Mouse (Mus musculus) myocyte (in vitro differentiated cells): ENCODE results near the gene 5330417H12Rik. TPM values are rescaled to one million over a fixed set of nuclear protein-coding genes. Genes with fewer than 3 reads are reported as not detected.

ENCODE experiments used
- H3K27me3 ChIP-seq: one replicate; pipeline ENCODE4 v1.6.1; 2011; ENCODE audit not compliant: control insufficient read depth, insufficient read depth, insufficient read length
- H3K36me3 ChIP-seq: one replicate; pipeline ENCODE4 v1.6.1; 2011; ENCODE audit not compliant: control insufficient read depth, insufficient read depth
- H3K4me2 ChIP-seq: one replicate; pipeline ENCODE4 v1.6.1; 2011; ENCODE audit warnings: low read depth, control low read depth
- H3K4me3 ChIP-seq: one replicate; pipeline ENCODE4 v1.5.1; 2011; ENCODE audit warnings: mild to moderate bottlenecking, control low read depth, moderate library complexity
- H3K79me2 ChIP-seq: one replicate; pipeline ENCODE4 v1.6.1; 2011; ENCODE audit not compliant: control insufficient read depth, insufficient read depth
- H3ac ChIP-seq: one replicate; pipeline ENCODE4 v1.6.1; 2011; ENCODE audit not compliant: control insufficient read depth, insufficient read length
- CEBPB ChIP-seq: IDR thresholded peaks from 2 replicates; pipeline ENCODE4 v1.6.1; 2011; ENCODE audit warnings: mild to moderate bottlenecking, moderate library complexity; ENCODE audit not compliant: poor library complexity, insufficient read depth, severe bottlenecking
- E2F4 ChIP-seq: IDR thresholded peaks from one replicate; pipeline ENCODE4 v1.6.1; 2011; ENCODE audit warnings: mild to moderate bottlenecking, control low read depth, moderate library complexity; ENCODE audit not compliant: insufficient read depth
- MAX ChIP-seq: IDR thresholded peaks from one replicate; pipeline ENCODE4 v1.6.1; 2011; ENCODE audit warnings: low read depth, mild to moderate bottlenecking, control low read depth
- MYOD1 ChIP-seq, 3 experiments: IDR thresholded peaks; one replicate each; pipeline ENCODE4 v1.6.1; 2011; ENCODE audit warnings: control low read depth in 2 of 3, low read depth in 2 of 3, mild to moderate bottlenecking in 2 of 3, moderate library complexity in 1 of 3; ENCODE audit not compliant: insufficient read length in 2 of 3, control insufficient read depth in 1 of 3
- MYOG ChIP-seq, 3 experiments: IDR thresholded peaks; one replicate each; pipeline ENCODE4 v1.6.1; 2011; ENCODE audit warnings: control low read depth in 2 of 3, low read depth in 2 of 3, mild to moderate bottlenecking in 2 of 3; ENCODE audit not compliant: insufficient read length in 2 of 3, control insufficient read depth in 1 of 3, insufficient read depth in 1 of 3
- POLR2A ChIP-seq: IDR thresholded peaks from one replicate; pipeline ENCODE4 v1.6.1; 2011; ENCODE audit warnings: low read depth, mild to moderate bottlenecking, control low read depth, moderate library complexity; ENCODE audit not compliant: insufficient read length
- POLR2AphosphoS2 ChIP-seq: IDR thresholded peaks from one replicate; pipeline ENCODE4 v1.6.1; 2011; ENCODE audit warnings: low read depth, control low read depth; ENCODE audit not compliant: insufficient read length
- REST ChIP-seq: IDR thresholded peaks from one replicate; pipeline ENCODE4 v1.6.1; 2011; ENCODE audit warnings: mild to moderate bottlenecking, control low read depth, moderate library complexity; ENCODE audit not compliant: insufficient read depth, insufficient read length
- SRF ChIP-seq: IDR thresholded peaks from one replicate; pipeline ENCODE4 v1.6.1; 2011; ENCODE audit warnings: low read depth; ENCODE audit not compliant: control insufficient read depth, insufficient read length
- TCF12 ChIP-seq: IDR thresholded peaks from one replicate; pipeline ENCODE4 v1.6.1; 2011; ENCODE audit warnings: mild to moderate bottlenecking, control low read depth; ENCODE audit not compliant: poor library complexity, insufficient read depth, severe bottlenecking
- TCF3 ChIP-seq: IDR thresholded peaks from one replicate; pipeline ENCODE4 v1.6.1; 2011; ENCODE audit warnings: low read depth, control low read depth; ENCODE audit not compliant: insufficient read length
- USF1 ChIP-seq: IDR thresholded peaks from one replicate; pipeline ENCODE4 v1.6.1; 2011; ENCODE audit warnings: low read depth, mild to moderate bottlenecking, control low read depth, moderate library complexity
- polyA plus RNA-seq: library from polyadenylated mRNA; unstranded; fragments of >200 nt; fragmentation: generic; extraction: Trizol; gene quantifications from one replicate; pipeline ENCODE4 v1.2.1, GENCODE M21; 2012; ENCODE audit warnings: missing spikeins

5330417H12Rik gene
- polyA plus RNA-seq, 1 experiment: not detected

DNA sequence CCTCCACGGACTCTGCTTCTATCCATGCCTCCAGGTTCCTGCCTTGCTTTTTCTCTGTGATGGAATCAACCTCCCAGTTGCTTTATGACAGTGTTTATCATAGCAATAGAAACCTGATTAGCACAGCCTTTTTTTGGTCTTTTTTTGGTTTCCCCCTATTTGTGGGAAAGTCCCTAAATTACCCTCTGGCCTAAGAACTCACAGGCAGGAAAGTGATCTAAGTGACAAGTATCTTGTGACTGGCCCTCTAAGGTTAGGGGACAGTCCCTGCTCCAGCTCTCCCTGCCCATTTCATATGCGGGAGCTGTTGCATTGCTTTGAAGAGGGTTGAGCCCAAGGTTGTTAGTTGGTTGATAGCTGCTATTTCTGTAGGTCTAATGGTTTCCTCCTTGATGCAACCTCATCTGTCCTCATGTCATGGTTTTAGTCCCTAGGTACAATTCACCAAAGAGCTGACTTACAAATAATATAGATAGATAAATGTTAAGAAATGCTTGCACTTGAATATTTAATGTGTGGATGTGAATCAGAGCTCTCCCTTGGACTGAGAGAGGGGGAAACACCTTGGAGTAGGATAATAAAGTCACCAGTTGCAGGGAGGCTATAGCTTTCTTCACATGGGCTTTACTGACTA lies 15.2 kb downstream of the 5330417H12Rik start:
- TF ChIP-seq TCF3 (no peak), E2F4 (no peak), MAX (no peak), TCF12 (no peak), MYOD1 (IDR thresholded peaks at IDR 0.05; ENCODE audit: control insufficient read depth in 1 of 3, insufficient read length in 2 of 3, low read depth in 2 of 3) (no peak), POLR2AphosphoS2 (no peak), REST (no peak), SRF (no peak), MYOG (IDR thresholded peaks at IDR 0.05; ENCODE audit: control insufficient read depth in 1 of 3, insufficient read depth in 1 of 3, insufficient read length in 2 of 3, low read depth in 2 of 3) (no peak), POLR2A (no peak), CEBPB (no peak), USF1 (no peak)
- H3K79me2 ChIP-seq: no peaks in the 10 kb centered on the region
- H3K4me2 ChIP-seq: no peak overlapping the region
- H3K36me3 ChIP-seq: no peaks in the 10 kb centered on the region
- no peak overlapping the region for H3K4me3 ChIP-seq
- H3ac ChIP-seq: no peak overlapping the region
- H3K27me3 ChIP-seq: no peaks in the 10 kb centered on the region

DNA sequence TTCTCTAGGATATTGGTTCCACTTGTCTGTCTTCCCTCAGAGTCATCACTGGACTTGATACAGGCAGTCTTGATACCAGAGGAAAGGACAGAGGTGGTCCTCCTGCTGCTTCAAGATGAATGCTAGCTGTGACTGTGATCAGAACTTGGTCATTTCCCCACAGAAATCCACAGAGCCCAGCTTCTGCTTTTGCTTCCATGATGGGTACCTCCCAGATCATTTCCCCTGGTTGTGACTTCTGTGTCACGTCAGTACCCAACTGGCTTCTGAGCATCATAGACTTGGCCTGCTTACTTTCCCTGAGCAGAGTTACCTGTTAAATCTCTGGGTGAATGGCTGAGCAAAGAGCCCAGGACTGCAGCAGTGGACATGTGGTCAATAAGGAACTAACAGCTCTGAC lies 17.2 kb downstream of the 5330417H12Rik start:
- Histone ChIP-seq H3K4me3 (no peak overlapping the region), H3K4me2 (no peak overlapping the region), H3K27me3 (no peaks in the 10 kb centered on the region), H3K79me2 (no peaks in the 10 kb centered on the region), H3ac (no peak overlapping the region), H3K36me3 (no peaks in the 10 kb centered on the region)
- no peak for TF ChIP-seq POLR2AphosphoS2

DNA sequence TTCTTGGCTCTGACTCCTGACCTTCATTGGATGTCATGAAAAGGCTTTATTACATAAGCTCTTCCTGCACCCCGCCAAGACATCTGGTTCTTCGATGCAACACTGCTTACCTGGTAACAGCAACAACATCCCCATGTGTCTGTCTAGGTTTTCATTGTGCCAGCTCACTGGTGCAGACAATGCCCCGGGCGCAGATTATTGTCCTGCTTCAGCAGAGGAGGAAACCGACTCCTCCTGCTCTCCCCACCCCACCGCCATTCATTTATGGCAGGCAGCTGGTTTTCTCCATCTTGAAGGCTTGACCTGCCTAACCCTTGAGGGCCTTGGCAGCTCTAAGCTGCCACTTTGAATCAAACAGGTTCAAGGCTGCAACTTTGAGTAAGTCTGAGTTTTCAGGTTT lies 22.0 kb downstream of the 5330417H12Rik start:
- no peaks in the 10 kb centered on the region for H3K79me2 ChIP-seq
- H3K4me2 ChIP-seq: no peak overlapping the region
- TF ChIP-seq POLR2AphosphoS2 (no peak), E2F4 (no peak), REST (no peak), TCF12 (no peak), SRF (no peak), POLR2A (no peak), MYOD1 (IDR thresholded peaks at IDR 0.05; ENCODE audit: control insufficient read depth in 1 of 3, insufficient read length in 2 of 3, low read depth in 2 of 3) (no peak), USF1 (no peak), MYOG (IDR thresholded peaks at IDR 0.05; ENCODE audit: control insufficient read depth in 1 of 3, insufficient read depth in 1 of 3, insufficient read length in 2 of 3, low read depth in 2 of 3) (no peak), TCF3 (no peak), CEBPB (no peak), MAX (no peak)
- no peak overlapping the region for H3K4me3 ChIP-seq
- H3ac ChIP-seq: no peak overlapping the region
- H3K36me3 ChIP-seq: no peaks in the 10 kb centered on the region
- H3K27me3 ChIP-seq: no peaks in the 10 kb centered on the region

DNA sequence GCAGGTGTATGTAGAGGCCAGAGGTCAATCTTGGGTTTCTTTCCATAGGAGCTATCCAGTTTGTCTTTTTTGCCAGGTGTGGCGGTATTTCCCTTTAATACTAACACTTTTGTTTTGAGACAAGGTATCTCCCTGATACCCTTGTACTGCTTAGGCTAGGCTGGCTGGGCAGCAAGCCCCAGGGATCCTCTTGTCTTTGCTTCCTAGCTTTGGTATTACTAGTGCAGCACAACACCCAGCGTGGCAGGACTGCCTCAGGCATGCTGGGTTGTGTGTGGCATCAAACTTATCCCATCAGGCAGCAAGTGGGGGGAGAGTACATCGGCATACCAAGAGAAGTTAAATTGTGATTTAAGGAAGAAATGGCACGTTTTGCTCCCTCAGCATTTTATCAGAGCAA lies 22.5 kb downstream of the 5330417H12Rik start:
- H3K4me2 ChIP-seq: no peak overlapping the region
- no peak overlapping the region for H3K4me3 ChIP-seq
- no peak overlapping the region for H3ac ChIP-seq
- no peak for TF ChIP-seq MAX
- no peak for TF ChIP-seq POLR2A
- no peak for TF ChIP-seq MYOG (IDR thresholded peaks at IDR 0.05; ENCODE audit: control insufficient read depth in 1 of 3, insufficient read depth in 1 of 3, insufficient read length in 2 of 3, low read depth in 2 of 3)
- no peak for TF ChIP-seq SRF
- no peak for TF ChIP-seq TCF12
- no peak for TF ChIP-seq MYOD1 (IDR thresholded peaks at IDR 0.05; ENCODE audit: control insufficient read depth in 1 of 3, insufficient read length in 2 of 3, low read depth in 2 of 3)
- TF ChIP-seq E2F4: no peak
- TF ChIP-seq CEBPB: no peak
- no peak for TF ChIP-seq TCF3
- TF ChIP-seq POLR2AphosphoS2: no peak
- no peak for TF ChIP-seq USF1
- TF ChIP-seq REST: no peak
- H3K36me3 ChIP-seq: no peaks in the 10 kb centered on the region
- H3K27me3 ChIP-seq: no peaks in the 10 kb centered on the region
- no peaks in the 10 kb centered on the region for H3K79me2 ChIP-seq

DNA sequence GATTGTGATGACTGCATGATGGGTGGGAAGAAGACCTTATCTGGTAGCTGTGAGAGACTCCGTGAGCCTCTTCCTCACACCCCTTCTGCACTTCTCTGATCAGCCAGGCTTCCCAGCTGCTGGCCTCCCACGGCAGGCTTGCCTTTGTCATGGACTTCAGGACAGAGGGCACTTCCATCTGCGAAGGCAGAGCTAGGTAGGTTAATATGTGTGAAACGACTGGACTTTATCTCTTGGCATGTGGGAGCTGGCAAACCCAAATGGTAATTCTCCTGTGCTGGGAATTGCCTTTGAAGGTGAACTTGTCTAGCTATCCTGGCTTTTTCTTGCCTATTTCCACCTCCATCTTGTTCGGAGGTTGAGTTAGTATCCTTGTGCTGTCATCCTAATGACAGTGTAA lies 24.3 kb downstream of the 5330417H12Rik start:
- Histone ChIP-seq H3K4me3 (no peak overlapping the region), H3ac (no peak overlapping the region), H3K4me2 (no peak overlapping the region), H3K27me3 (no peaks in the 10 kb centered on the region), H3K36me3 (no peaks in the 10 kb centered on the region), H3K79me2 (no peaks in the 10 kb centered on the region)
- TF ChIP-seq TCF3 (no peak), E2F4 (no peak), REST (no peak), MYOG (IDR thresholded peaks at IDR 0.05; ENCODE audit: control insufficient read depth in 1 of 3, insufficient read depth in 1 of 3, insufficient read length in 2 of 3, low read depth in 2 of 3) (no peak), POLR2AphosphoS2 (no peak)
